Comparison of ENCODE assay signal across 16 mouse cellular contexts in genomic region chr10:67372569-67373161, GRCm38 (mm10).
A peak's percentile ranks its signal among the peaks of the same experiment; 100 is the strongest.
DNase-seq lines count a peak whose midpoint lies in the region; ATAC-seq and TF ChIP-seq lines count a peak whose summit lies in the region.
"Had no signal": no experiment of that assay in that cellular context is flagged by ENCODE, and none has a peak within 500 bp of the region (broad histone marks: within the 10 kb centered on the region; RNA-seq: fewer than 3 reads in every experiment).

No protein-coding gene starts in this region.

- no peaks in the 10 kb centered on the region for H3K36me3 ChIP-seq in intestine, embryonic 14.5 days (ENCODE audit: control insufficient read depth, insufficient read depth, low read length)
- H3K36me3 ChIP-seq in intestine, embryonic 16.5 days (ENCODE audit: control insufficient read depth, insufficient read depth, low read length): no peaks in the 10 kb centered on the region
- H3K36me3 ChIP-seq in kidney, embryonic 16.5 days (ENCODE audit: insufficient read depth, low read length): no peaks in the 10 kb centered on the region
- H3K36me3 ChIP-seq: limb, embryonic 13.5 days; midbrain, embryonic 15.5 days had no signal

- no peaks in the 10 kb centered on the region for H3K9me3 ChIP-seq in intestine, embryonic 14.5 days (ENCODE audit: control insufficient read depth, low read length)
- H3K9me3 ChIP-seq in intestine, embryonic 16.5 days (ENCODE audit: control insufficient read depth, low read length): no peaks in the 10 kb centered on the region
- no peaks in the 10 kb centered on the region for H3K9me3 ChIP-seq in kidney, embryonic 16.5 days (ENCODE audit: low read length)
- H3K9me3 ChIP-seq: limb, embryonic 13.5 days; midbrain, embryonic 15.5 days had no signal

- 8% methylated on average over 13 of the region's 13 CpGs for WGBS in intestine, embryonic 14.5 days
- WGBS in intestine, embryonic 16.5 days: 14% methylated on average over 13 of the region's 13 CpGs
- 27% methylated on average over 13 of the region's 13 CpGs for WGBS in kidney, embryonic 16.5 days

- no peaks in the 10 kb centered on the region for H3K27me3 ChIP-seq in intestine, embryonic 14.5 days (replicated peaks; ENCODE audit: control insufficient read depth, insufficient read depth, low read length)
- H3K27me3 ChIP-seq in intestine, embryonic 16.5 days (replicated peaks; ENCODE audit: control insufficient read depth, insufficient read depth, low read length): no peaks in the 10 kb centered on the region
- no peaks in the 10 kb centered on the region for H3K27me3 ChIP-seq in kidney, embryonic 16.5 days (ENCODE audit: insufficient read depth, low read length)
- H3K27me3 ChIP-seq: limb, embryonic 13.5 days; midbrain, embryonic 15.5 days had no signal

- DNase-seq in embryo, embryonic 10 days (ENCODE audit: low spot score): peak; percentile 19
- no peak for DNase-seq in embryo, embryonic 11 days
- peak; percentile 53 for DNase-seq in intestine, embryonic 14.5 days (ENCODE audit: low spot score)
- peak; percentile 39 for DNase-seq in brain, embryonic 14.5 days (ENCODE audit: low read depth)
- no peak for DNase-seq in layer of hippocampus, adult 2 months (ENCODE audit: low spot score in 2 of 2)
- DNase-seq in left cerebral cortex, adult 9 months (ENCODE audit: low spot score in 2 of 2): no peak
- DNase-seq: adrenal gland, adult 8-10 months; cerebellum, postnatal 10 days; gastrocnemius, postnatal 25 days; lung, postnatal 36 days; right cerebral cortex, adult 18-20 months; thymus, adult 2 months had no signal

- no peak for ATAC-seq in intestine, embryonic 14.5 days (replicated peaks; ENCODE audit: low FRiP score, low TSS enrichment, low read depth)
- no peak for ATAC-seq in intestine, embryonic 16.5 days
- ATAC-seq in kidney, embryonic 16.5 days (ENCODE audit: low FRiP score, low TSS enrichment): peak; percentile 79
- ATAC-seq: midbrain, embryonic 15.5 days had no signal

- H3K4me2 ChIP-seq in intestine, embryonic 14.5 days (ENCODE audit: low read length): peak overlapping the region; percentile 7
- H3K4me2 ChIP-seq in intestine, embryonic 16.5 days (ENCODE audit: low read depth, low read length): no peak overlapping the region
- peak overlapping the region; percentile 22; the same call in 1 of the 2 replicates for H3K4me2 ChIP-seq in kidney, embryonic 16.5 days (replicated peaks; ENCODE audit: low read depth, low read length)
- H3K4me2 ChIP-seq: limb, embryonic 13.5 days; midbrain, embryonic 15.5 days had no signal

- H3K4me3 ChIP-seq in intestine, embryonic 14.5 days (ENCODE audit: low read depth, low read length): no peak overlapping the region
- no peak overlapping the region for H3K4me3 ChIP-seq in intestine, embryonic 16.5 days (ENCODE audit: low read length)
- H3K4me3 ChIP-seq in kidney, embryonic 16.5 days (ENCODE audit: low read length): no peak overlapping the region
- H3K4me3 ChIP-seq in layer of hippocampus, adult 2 months: no peak overlapping the region
- H3K4me3 ChIP-seq: limb, embryonic 13.5 days; midbrain, embryonic 15.5 days had no signal

- peaks cover 10% of the 10 kb centered on the region for H3K4me1 ChIP-seq in intestine, embryonic 14.5 days (replicated peaks; ENCODE audit: control insufficient read depth, insufficient read depth, low read length)
- peaks cover 8% of the 10 kb centered on the region for H3K4me1 ChIP-seq in intestine, embryonic 16.5 days (ENCODE audit: control insufficient read depth, insufficient read depth, low read length)
- peaks cover 7% of the 10 kb centered on the region for H3K4me1 ChIP-seq in kidney, embryonic 16.5 days (ENCODE audit: insufficient read depth, low read length)
- H3K4me1 ChIP-seq: midbrain, embryonic 15.5 days had no signal

- no peak for TF ChIP-seq POLR2A in brain, embryonic 14.5 days (IDR thresholded peaks at IDR 0.05; ENCODE audit: borderline replicate concordance, extremely low read depth, insufficient read depth, insufficient read length, poor library complexity, severe bottlenecking)

- TF ChIP-seq CTCF in brain, embryonic 14.5 days (IDR thresholded peaks at IDR 0.05; ENCODE audit: borderline replicate concordance, extremely low read depth, insufficient read depth, insufficient read length): no peak
- TF ChIP-seq CTCF in layer of hippocampus, adult 2 months (conservative IDR thresholded peaks at IDR 0.05): no peak

- no peak overlapping the region for H3K9ac ChIP-seq in intestine, embryonic 14.5 days (ENCODE audit: low read length)
- H3K9ac ChIP-seq in intestine, embryonic 16.5 days (ENCODE audit: low read depth, low read length): no peak overlapping the region
- no peak overlapping the region for H3K9ac ChIP-seq in kidney, embryonic 16.5 days (replicated peaks; ENCODE audit: low read length)
- H3K9ac ChIP-seq: limb, embryonic 13.5 days; midbrain, embryonic 15.5 days had no signal

- H3K27ac ChIP-seq in intestine, embryonic 14.5 days (ENCODE audit: low read depth): no peak overlapping the region
- H3K27ac ChIP-seq in intestine, embryonic 16.5 days (ENCODE audit: low read length): no peak overlapping the region
- H3K27ac ChIP-seq in kidney, embryonic 16.5 days (ENCODE audit: low read length): peak overlapping the region; percentile 21; the same call in 1 of the 2 replicates
- no peak overlapping the region for H3K27ac ChIP-seq in layer of hippocampus, adult 2 months
- H3K27ac ChIP-seq: limb, embryonic 13.5 days; midbrain, embryonic 15.5 days had no signal

Comparison
In these comparisons a context has a peak if more than half of its experiments do, and no peak if none do; other contexts are left out.
1. DNase-seq: peak in embryo, embryonic 10 days (single experiment), intestine, embryonic 14.5 days (single experiment) and brain, embryonic 14.5 days (single experiment); none in embryo, embryonic 11 days (single experiment), layer of hippocampus, adult 2 months (0 of 2) and left cerebral cortex, adult 9 months (0 of 2).